Mouse (Mus musculus) MEL (cell line): ENCODE results near the gene Cerk. TPM values are rescaled to one million over a fixed set of nuclear protein-coding genes. Genes with fewer than 3 reads are reported as not detected.
"Not testable (repeated sequence)": the region's sequence is repeated elsewhere in the genome, so short reads cannot be mapped to it uniquely, and the experiment has no call there.

ENCODE experiments used
- DNase-seq: peaks from one replicate; pipeline ENCODE4 v3.0.0; 2011; ENCODE audit warnings: low read depth, low spot score
- H3K27ac ChIP-seq: 2 replicates; pipeline ENCODE4 v1.5.1; 2012; ENCODE audit warnings: low read depth, mild to moderate bottlenecking, control low read depth, low read length, moderate library complexity; ENCODE audit not compliant: control insufficient read depth
- H3K27me3 ChIP-seq, 2 experiments: fragments of 150-350 bp in 1 of 2; sonication (generic) in 1 of 2; 2 replicates each; pipeline ENCODE4 v1.6.1; 2012; ENCODE audit warnings: low read length in 2 of 2, mild to moderate bottlenecking in 2 of 2, improper control_type of control experiment in 1 of 2, moderate library complexity in 1 of 2; ENCODE audit not compliant: insufficient read depth in 2 of 2, control insufficient read depth in 1 of 2
- H3K36me3 ChIP-seq, 2 experiments: 2 replicates each; pipeline ENCODE4 v1.6.1; 2012 to 2014; ENCODE audit warnings: low read length in 2 of 2, improper control_type of control experiment in 1 of 2, inconsistent platforms in 1 of 2, mild to moderate bottlenecking in 1 of 2; ENCODE audit not compliant: insufficient read depth in 2 of 2, control insufficient read depth in 1 of 2
- H3K4me1 ChIP-seq, 2 experiments: fragments of 150-350 bp in 1 of 2; sonication (generic) in 1 of 2; 2 replicates each; pipeline ENCODE4 v1.6.1; 2012; ENCODE audit warnings: low read length in 2 of 2, improper control_type of control experiment in 1 of 2, mild to moderate bottlenecking in 1 of 2; ENCODE audit not compliant: insufficient read depth in 2 of 2, control insufficient read depth in 1 of 2
- H3K4me3 ChIP-seq, 2 experiments: fragments of 150-350 bp in 1 of 2; sonication (generic) in 1 of 2; 2 replicates each; pipeline ENCODE4 v1.5.1; 2012; ENCODE audit warnings: low read depth in 2 of 2, low read length in 2 of 2, mild to moderate bottlenecking in 2 of 2, moderate library complexity in 2 of 2, control low read depth in 1 of 2, improper control_type of control experiment in 1 of 2; ENCODE audit not compliant: control insufficient read depth in 1 of 2, insufficient read depth in 1 of 2
- H3K79me2 ChIP-seq: 2 replicates; pipeline ENCODE4 v1.6.1; 2012; ENCODE audit warnings: mild to moderate bottlenecking, low read length, moderate library complexity; ENCODE audit not compliant: control insufficient read depth, poor library complexity, insufficient read depth
- H3K9ac ChIP-seq: 2 replicates; pipeline ENCODE4 v1.6.1; 2012; ENCODE audit warnings: low read depth, mild to moderate bottlenecking, control low read depth, low read length, moderate library complexity; ENCODE audit not compliant: control insufficient read depth, poor library complexity, severe bottlenecking
- H3K9me3 ChIP-seq: fragments of 150-350 bp; sonication (generic); replicated peaks from 2 replicates; pipeline ENCODE4 v1.6.1; 2012; ENCODE audit warnings: mild to moderate bottlenecking, low read length, improper control_type of control experiment, moderate library complexity; ENCODE audit not compliant: insufficient read depth
- E2F4 ChIP-seq: IDR thresholded peaks from 2 replicates; pipeline ENCODE4 v1.6.1; 2011; ENCODE audit warnings: low read depth, low read length, improper control_type of control experiment, borderline replicate concordance
- ELF1 ChIP-seq: IDR thresholded peaks from 2 replicates; pipeline ENCODE4 v1.6.1; 2014; ENCODE audit warnings: low read depth, mild to moderate bottlenecking, inconsistent platforms, low read length, improper control_type of control experiment, moderate library complexity
- GABPA ChIP-seq: IDR thresholded peaks from 2 replicates; pipeline ENCODE4 v1.6.1; 2012; ENCODE audit warnings: low read depth, mild to moderate bottlenecking, inconsistent platforms, low read length, improper control_type of control experiment, moderate library complexity
- HCFC1 ChIP-seq: IDR thresholded peaks from 2 replicates; pipeline ENCODE4 v1.6.1; 2012; ENCODE audit warnings: low read depth, mild to moderate bottlenecking, inconsistent platforms, low read length, improper control_type of control experiment, moderate library complexity
- MAFK ChIP-seq: IDR thresholded peaks from 2 replicates; pipeline ENCODE4 v1.6.1; 2011; ENCODE audit warnings: low read depth, mild to moderate bottlenecking, low read length, improper control_type of control experiment, borderline replicate concordance
- MAX ChIP-seq: IDR thresholded peaks from 2 replicates; pipeline ENCODE4 v1.6.1; 2011; ENCODE audit warnings: low read length, improper control_type of control experiment
- MXI1 ChIP-seq: IDR thresholded peaks from 2 replicates; pipeline ENCODE4 v1.6.1; 2011; ENCODE audit warnings: mild to moderate bottlenecking, low read depth, low read length, improper control_type of control experiment
- MYB ChIP-seq: IDR thresholded peaks from 2 replicates; pipeline ENCODE4 v1.6.1; 2011; ENCODE audit warnings: mild to moderate bottlenecking, low read depth, low read length, improper control_type of control experiment
- POLR2A ChIP-seq, 2 experiments: IDR thresholded peaks; 2 replicates each; pipeline ENCODE4 v1.6.1; 2011 to 2012; ENCODE audit warnings: low read length in 2 of 2, mild to moderate bottlenecking in 2 of 2, control low read depth in 1 of 2, improper control_type of control experiment in 1 of 2, low read depth in 1 of 2, moderate library complexity in 1 of 2; ENCODE audit not compliant: control insufficient read depth in 1 of 2, insufficient read depth in 1 of 2, poor library complexity in 1 of 2
- SIN3A ChIP-seq: IDR thresholded peaks from 2 replicates; pipeline ENCODE4 v1.6.1; 2012; ENCODE audit warnings: low read length, improper control_type of control experiment, inconsistent platforms
- TAL1 ChIP-seq: IDR thresholded peaks from 2 replicates; pipeline ENCODE4 v1.6.1; 2012; ENCODE audit warnings: mild to moderate bottlenecking, inconsistent platforms, low read length, moderate library complexity, mixed read lengths
- TBP ChIP-seq: IDR thresholded peaks from 2 replicates; pipeline ENCODE4 v1.8.0; 2011; ENCODE audit warnings: low read depth, low read length, improper control_type of control experiment
- TCF12 ChIP-seq: IDR thresholded peaks from 2 replicates; pipeline ENCODE4 v1.6.1; 2014; ENCODE audit warnings: low read depth, mild to moderate bottlenecking, inconsistent platforms, low read length, improper control_type of control experiment, moderate library complexity
- USF1 ChIP-seq: IDR thresholded peaks from 2 replicates; pipeline ENCODE4 v1.6.1; 2014; ENCODE audit warnings: low read depth, mild to moderate bottlenecking, inconsistent platforms, low read length, improper control_type of control experiment, moderate library complexity
- polyA plus RNA-seq, 2 experiments: library from polyadenylated mRNA; stranded (reverse) in 1 of 2; unstranded in 1 of 2; fragments of >175 nt in 1 of 2; fragments of >200 nt in 1 of 2; gene quantifications; 2 replicates each; pipeline versions ENCODE4 v1.2.1 to v1.2.4; 2012; ENCODE audit warnings: low replicate concordance in 2 of 2, low read depth in 1 of 2; ENCODE audit not compliant: insufficient read length in 2 of 2, insufficient read depth in 1 of 2, missing spikeins in 1 of 2
- total RNA-seq: library from RNA; depleted of rRNA; stranded (reverse); fragments of 300-350 nt; gene quantifications from 2 replicates; pipeline ENCODE4 v1.2.3, GENCODE M21; 2012

Gene Cerk
- total and polyA plus RNA-seq, 3 experiments, result 4.1 to 9.5 TPM; not detected in 1

DNA sequence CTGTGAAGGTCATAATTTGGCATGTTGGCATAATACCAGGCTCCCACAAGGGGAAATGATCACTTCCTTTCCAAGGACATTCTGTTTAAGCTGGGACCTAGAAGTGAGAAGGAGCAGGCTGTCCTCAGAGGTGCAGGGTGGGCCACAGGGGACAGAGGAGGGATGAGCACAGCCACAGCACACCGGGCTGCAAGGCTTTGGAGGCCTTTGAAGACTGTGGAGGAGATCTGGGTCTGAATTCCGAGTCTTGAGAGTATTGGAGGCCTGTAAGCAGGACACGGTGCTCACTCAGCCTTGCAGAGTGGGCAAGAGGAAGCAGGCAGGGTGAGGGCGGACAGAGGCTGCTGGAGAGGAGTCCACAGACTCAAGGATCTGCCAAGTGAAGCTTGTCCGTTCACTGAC lies 34.3 kb upstream of the Cerk start (continued):
- no peak for TF ChIP-seq TCF12
- no peak for TF ChIP-seq MAX
- TF ChIP-seq SIN3A, result no peak
- no peak for TF ChIP-seq USF1
- no peak for TF ChIP-seq MXI1
- no peak for TF ChIP-seq E2F4

DNA sequence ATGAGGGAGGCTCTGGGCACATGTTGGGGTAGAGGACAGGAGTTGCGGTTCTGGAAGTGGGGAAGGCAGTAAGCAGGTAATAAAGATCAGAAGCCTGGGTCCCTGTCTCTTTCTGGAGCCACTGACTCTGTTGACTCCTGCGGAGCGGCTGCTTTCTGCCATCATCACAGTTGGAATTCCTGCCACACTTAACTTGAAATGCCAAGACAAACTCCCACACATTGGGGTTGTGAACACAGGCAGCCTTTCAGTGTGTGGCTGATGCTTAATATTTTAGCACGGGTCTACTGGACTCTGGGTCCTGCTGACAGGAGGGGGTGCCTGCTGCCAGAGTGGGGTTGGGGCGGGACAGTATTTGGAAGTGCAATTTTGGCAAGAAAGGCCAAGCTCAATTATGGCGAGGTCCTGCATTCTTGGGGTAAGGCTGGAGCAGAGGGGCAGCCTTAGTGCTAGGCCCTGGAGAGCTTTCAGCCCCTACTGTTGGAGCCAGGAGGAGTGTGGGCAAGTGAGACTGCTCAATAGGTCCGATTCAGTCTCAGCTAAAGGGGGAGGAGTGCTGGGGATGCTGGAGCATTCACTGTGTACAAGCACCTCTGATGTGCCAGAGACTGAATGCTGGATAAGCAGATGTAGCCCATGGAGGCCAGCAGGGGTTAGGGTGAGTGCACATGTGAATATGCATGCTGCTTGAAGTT lies 33.7 kb upstream of the Cerk start:
- no peaks in the 10 kb centered on the region for H3K9me3 ChIP-seq
- peaks cover 0 to 4% of the 10 kb centered on the region in 2 experiments; a peak in 1 of 4 replicates for H3K36me3 ChIP-seq
- peaks cover 2 to 4% of the 10 kb centered on the region in 2 experiments for H3K4me1 ChIP-seq
- no peaks in the 10 kb centered on the region for H3K27me3 ChIP-seq
- no peak overlapping the region for H3K27ac ChIP-seq
- no peak for TF ChIP-seq TBP
- TF ChIP-seq USF1, result no peak
- TF ChIP-seq MYB, result no peak
- no peak for TF ChIP-seq MAFK
- no peak for TF ChIP-seq POLR2A (IDR thresholded peaks at IDR 0.05; ENCODE audit: control insufficient read depth in 1 of 2, insufficient read depth in 1 of 2, low read depth in 1 of 2, low read length in 2 of 2, poor library complexity in 1 of 2)
- TF ChIP-seq ELF1, result no peak
- TF ChIP-seq GABPA, result no peak
- TF ChIP-seq HCFC1, result no peak
- TF ChIP-seq TAL1, result no peak
- H3K4me3 ChIP-seq, result no peak overlapping the region
- DNase-seq, result no peak
- no peak overlapping the region for H3K9ac ChIP-seq
- H3K79me2 ChIP-seq, result peaks cover 3% of the 10 kb centered on the region

DNA sequence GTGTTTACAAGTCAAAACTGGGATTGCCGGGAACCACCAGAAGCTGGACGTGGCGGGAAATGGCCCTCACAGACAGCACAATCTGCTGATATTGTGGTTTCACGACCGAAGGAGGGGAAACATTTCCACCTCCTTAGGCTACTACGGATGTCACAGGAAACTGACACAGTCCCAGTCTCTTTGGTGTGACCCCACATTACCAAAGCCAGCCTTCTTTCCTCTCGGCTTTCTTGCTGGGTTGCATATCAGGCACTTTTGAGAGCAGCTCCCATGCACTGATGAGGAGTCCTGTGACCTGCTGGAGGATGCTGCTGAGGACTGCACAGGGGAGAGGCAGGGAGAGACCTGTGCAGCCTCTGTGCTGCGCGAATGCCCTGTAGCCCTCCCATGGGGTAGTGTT lies 30.7 kb upstream of the Cerk start:
- H3K36me3 ChIP-seq, DNase-seq, H3K4me3 ChIP-seq, H3K4me1 ChIP-seq, H3K9ac ChIP-seq, H3K9me3 ChIP-seq, H3K27me3 ChIP-seq, H3K27ac ChIP-seq: not testable (repeated sequence)
- peaks cover 27% of the 10 kb centered on the region for H3K79me2 ChIP-seq
